Comparison of ENCODE assay signal across 8 mouse cellular contexts in the genomic region with DNA sequence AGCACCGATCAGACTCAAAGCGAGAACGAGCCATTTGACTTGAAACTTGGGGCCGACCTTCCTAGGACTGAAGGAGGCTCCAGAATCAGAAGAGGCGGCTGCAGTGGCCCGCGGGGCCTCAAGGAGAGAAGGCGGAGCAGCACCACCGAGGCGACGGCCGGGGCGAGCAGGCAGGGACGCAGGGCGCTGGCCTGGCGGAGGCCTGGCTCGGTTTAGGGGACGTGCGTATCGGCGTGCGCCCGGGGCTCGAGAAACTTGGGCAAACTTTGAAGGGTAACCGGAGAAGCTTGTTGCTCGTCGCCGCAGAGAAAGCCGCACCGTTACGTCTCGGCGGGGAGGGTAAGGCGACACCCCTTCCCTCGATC. TPM values are rescaled to one million over a fixed set of nuclear protein-coding genes. Genes with fewer than 3 reads are reported as not detected.
DNase-seq lines count a peak whose midpoint lies in the region; ATAC-seq lines count a peak whose summit lies in the region.

A gene (plus strand): TSS at position 94 of the 365 bp plus-strand sequence.

- peak within 1 kb of the TSS; percentile 88 for H3K27ac ChIP-seq in forebrain, embryonic 12.5 days
- peak within 1 kb of the TSS; percentile 96 for H3K27ac ChIP-seq in intestine, embryonic 15.5 days
- peak within 1 kb of the TSS; percentile 66 for H3K27ac ChIP-seq in midbrain, embryonic 14.5 days (replicated peaks; ENCODE audit: low read depth, low read length)

- 0% methylated on average over 27 of the region's 35 CpGs for WGBS in forebrain, embryonic 12.5 days
- under 1% methylated on average over 35 of the region's 35 CpGs for WGBS in intestine, embryonic 15.5 days
- under 1% methylated on average over 35 of the region's 35 CpGs for WGBS in midbrain, embryonic 14.5 days

- peak within 1 kb of the TSS; percentile 99 for H3K4me2 ChIP-seq in forebrain, embryonic 12.5 days
- peak within 1 kb of the TSS; percentile 94 for H3K4me2 ChIP-seq in intestine, embryonic 15.5 days (replicated peaks)
- peak within 1 kb of the TSS; percentile 98 for H3K4me2 ChIP-seq in midbrain, embryonic 14.5 days (ENCODE audit: low read length)

- intact Hi-C loops in left cerebral cortex, postnatal 4 days (cut with DNase I): loop anchor here (5.0 to 10.0 kb wide), 3 partner anchors 102 to 165 kb away; no protein-coding TSS in a partner anchor
- intact Hi-C loops in left cerebral cortex, postnatal 36 days (cut with DNase I): loop anchor here (2.0 to 5.0 kb wide), 3 partner anchors 100 to 166 kb away; no protein-coding TSS in a partner anchor

- peak within 1 kb of the TSS; percentile 88 for H3K9ac ChIP-seq in forebrain, embryonic 12.5 days
- peak within 1 kb of the TSS; percentile 87 for H3K9ac ChIP-seq in intestine, embryonic 15.5 days
- H3K9ac ChIP-seq in midbrain, embryonic 14.5 days (replicated peaks; ENCODE audit: low read length): peak within 1 kb of the TSS; percentile 55

- DNase-seq in left cerebral cortex, postnatal 4 days: peak; percentile 36
- no peak for DNase-seq in left cerebral cortex, postnatal 36 days (ENCODE audit: low spot score in 2 of 2)
- no peak for DNase-seq in adrenal gland, adult 8-10 months
- DNase-seq in midbrain, embryonic 14.5 days: no peak
- no peak for DNase-seq in urinary bladder, postnatal 36 days (ENCODE audit: low spot score in 2 of 2)
- DNase-seq in Muller cell, postnatal 12 days (ENCODE audit: inconsistent ontology term): no peak

- ATAC-seq in forebrain, embryonic 12.5 days (ENCODE audit: low FRiP score): peak; percentile 18
- peak; percentile 59 for ATAC-seq in intestine, embryonic 15.5 days
- ATAC-seq in midbrain, embryonic 14.5 days (ENCODE audit: low FRiP score, low TSS enrichment): peak; percentile 31

- H3K9me3 ChIP-seq in forebrain, embryonic 12.5 days: no peaks in the 10 kb centered on the region
- H3K9me3 ChIP-seq in intestine, embryonic 15.5 days: no peaks in the 10 kb centered on the region
- H3K9me3 ChIP-seq in midbrain, embryonic 14.5 days (ENCODE audit: control insufficient read depth, low read length): no peaks in the 10 kb centered on the region

- H3K27me3 ChIP-seq in forebrain, embryonic 12.5 days: peaks cover 50% of the 10 kb centered on the region
- no peaks in the 10 kb centered on the region for H3K27me3 ChIP-seq in intestine, embryonic 15.5 days (replicated peaks)
- H3K27me3 ChIP-seq in midbrain, embryonic 14.5 days (ENCODE audit: control insufficient read depth, insufficient read depth, low read length): peaks cover 18% of the 10 kb centered on the region; the same call in 1 of the 2 replicates

- H3K4me1 ChIP-seq in forebrain, embryonic 12.5 days: peaks cover 58% of the 10 kb centered on the region
- H3K4me1 ChIP-seq in intestine, embryonic 15.5 days (replicated peaks): peaks cover 36% of the 10 kb centered on the region
- peaks cover 26% of the 10 kb centered on the region for H3K4me1 ChIP-seq in midbrain, embryonic 14.5 days (ENCODE audit: control insufficient read depth, insufficient read depth, low read length)

- H3K4me3 ChIP-seq in forebrain, embryonic 12.5 days (replicated peaks): peak within 1 kb of the TSS; percentile 74
- peak within 1 kb of the TSS; percentile 80 for H3K4me3 ChIP-seq in intestine, embryonic 15.5 days (replicated peaks)
- H3K4me3 ChIP-seq in midbrain, embryonic 14.5 days (replicated peaks; ENCODE audit: low read depth, low read length): peak within 1 kb of the TSS; percentile 58

- H3K36me3 ChIP-seq in forebrain, embryonic 12.5 days (replicated peaks): no peaks in the 10 kb centered on the region
- H3K36me3 ChIP-seq in intestine, embryonic 15.5 days: no peaks in the 10 kb centered on the region
- no peaks in the 10 kb centered on the region for H3K36me3 ChIP-seq in midbrain, embryonic 14.5 days (ENCODE audit: control insufficient read depth, insufficient read depth, low read length)

RNA-seq across cellular contexts. Expression of the gene that starts here (rescaled TPM):
- total RNA-seq in left cerebral cortex, postnatal 4 days (2021): 1 to 10 TPM; 6.9 to 7.4 TPM
- total RNA-seq in left cerebral cortex, postnatal 36 days (2021): 1 to 10 TPM; 5.5 to 6.4 TPM
- 10 to 100 TPM; 14.6 to 19.8 (median 15.8) TPM for total RNA-seq in adrenal gland, adult 8-10 months (2022)
- 8.1 and 10.9 TPM in 2 replicates for polyA plus RNA-seq in forebrain, embryonic 12.5 days (2016; fragmentation: Nextera tagmentation; extraction: Ambion mirVana)
- 6.3 and 7.5 TPM in 2 replicates for polyA plus RNA-seq in intestine, embryonic 15.5 days (2015; fragmentation: Nextera tagmentation; extraction: Ambion mirVana)
- polyA plus RNA-seq in midbrain, embryonic 14.5 days (2014; fragmentation: Nextera tagmentation; extraction: Ambion mirVana): 4.2 TPM in 2 replicates
